Mouse (Mus musculus) cerebellum, adult 8-10 months (tissue): ENCODE measurements around the gene Ppp1r11.

Source experiments
- DNase-seq: peaks from one replicate; pipeline ENCODE4 v3.0.0; 2022

Gene Ppp1r11

DNA sequence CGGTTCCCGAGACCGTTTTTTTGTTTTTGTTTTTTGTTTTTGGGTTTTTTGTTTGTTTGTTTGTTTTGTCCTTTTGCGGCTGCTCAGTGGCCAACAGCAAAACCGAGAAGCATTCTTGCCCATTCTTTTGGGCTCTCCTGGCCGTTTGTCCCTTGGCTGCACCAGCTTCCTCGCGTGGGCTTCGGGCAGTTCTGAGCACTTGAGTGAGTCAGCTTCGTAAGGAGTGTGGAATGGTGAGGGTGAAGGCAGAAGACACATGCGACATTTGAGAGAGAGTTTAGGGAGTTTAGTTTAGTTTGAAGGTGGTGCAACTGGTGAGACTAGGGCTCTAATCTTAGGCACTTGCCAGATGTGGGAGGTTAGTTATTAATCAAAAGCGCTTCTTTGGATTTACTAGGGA, 7.3 kb upstream of the Ppp1r11 start:
- DNase-seq: no peak

DNA sequence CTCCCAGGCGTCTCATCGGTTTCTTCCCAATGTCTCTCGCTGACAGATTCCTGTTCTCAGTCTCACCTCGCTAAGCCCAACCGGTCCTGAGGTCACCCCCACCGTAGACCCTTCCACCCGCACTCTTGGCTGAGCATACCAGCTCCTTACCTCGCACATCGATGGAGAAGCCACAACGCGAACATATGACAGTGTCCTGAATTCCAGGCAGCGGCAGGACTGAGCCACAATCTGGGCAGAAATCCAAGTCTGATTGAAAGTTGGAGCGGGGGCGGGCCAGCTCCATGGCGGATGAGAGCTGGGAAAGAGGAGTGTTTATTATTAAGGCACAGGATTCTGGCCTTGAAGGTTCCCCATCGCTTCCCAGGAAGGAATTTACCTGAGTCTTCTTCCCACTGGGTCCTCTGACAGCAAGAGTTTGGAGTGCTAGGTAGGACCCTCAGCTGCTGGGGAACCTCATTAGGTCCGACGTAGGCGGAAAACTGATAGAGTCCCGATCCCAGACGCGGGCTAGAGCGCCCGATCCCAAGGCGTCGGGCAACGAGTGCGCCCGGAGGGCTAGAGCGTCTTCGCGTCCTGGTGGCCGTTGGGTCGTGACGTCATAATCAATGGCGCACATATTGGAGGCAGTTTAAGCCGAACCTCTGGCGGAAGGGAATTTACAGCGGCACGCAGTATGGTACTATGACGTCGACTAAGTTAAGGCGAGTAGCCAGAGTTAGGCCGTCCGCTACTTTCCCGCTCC, 6.6 kb upstream of the Ppp1r11 start, which contains the start of the genes Znrd1 and Znrd1as:
Gene Znrd1, minus strand, starts transcription at position 561 of the 745 bp plus-strand sequence.
Gene Znrd1as, plus strand, starts transcription at position 594 of the 745 bp plus-strand sequence.
- DNase-seq: peak; percentile 90

DNA sequence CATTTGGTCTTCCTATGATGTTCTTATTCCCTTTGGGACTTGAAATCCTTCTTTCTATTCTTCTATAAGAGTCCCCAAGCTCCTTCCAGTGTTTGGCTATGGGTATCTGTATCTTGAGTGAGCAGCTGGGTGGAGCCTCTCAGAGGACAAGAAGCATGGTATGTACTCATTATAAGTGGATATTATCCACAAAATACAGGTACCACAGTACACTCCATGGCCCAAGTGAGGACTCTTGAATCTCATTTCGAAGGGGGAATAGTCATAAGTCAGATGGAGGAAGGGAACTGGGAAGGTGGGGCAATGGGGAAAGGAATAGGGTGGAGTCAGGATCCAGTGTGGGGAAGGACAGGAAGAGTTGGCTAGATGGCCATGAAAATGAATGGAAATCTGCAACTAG, 1.5 kb upstream of the Ppp1r11 start:
- peak; percentile 13 for DNase-seq

DNA sequence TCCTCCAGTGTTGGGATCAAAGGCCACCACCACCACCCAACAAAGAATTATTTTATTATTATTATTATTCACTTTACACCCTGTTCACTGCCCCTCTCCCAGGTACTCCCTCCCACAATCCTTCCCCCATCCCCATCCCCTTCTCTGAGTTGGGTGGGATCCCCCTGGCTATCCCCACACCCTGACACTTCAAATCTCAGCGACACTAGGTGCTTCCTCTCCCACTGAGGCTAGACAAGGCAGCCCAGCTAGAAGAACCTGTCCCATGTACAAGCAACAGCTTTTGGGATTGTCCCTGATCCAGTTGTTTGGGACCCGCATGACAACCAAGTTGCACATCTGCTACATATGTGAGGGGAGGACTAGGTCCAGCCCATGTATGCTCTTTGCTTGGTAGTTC, 1.1 kb upstream of the Ppp1r11 start:
- peak; percentile 31 for DNase-seq

DNA sequence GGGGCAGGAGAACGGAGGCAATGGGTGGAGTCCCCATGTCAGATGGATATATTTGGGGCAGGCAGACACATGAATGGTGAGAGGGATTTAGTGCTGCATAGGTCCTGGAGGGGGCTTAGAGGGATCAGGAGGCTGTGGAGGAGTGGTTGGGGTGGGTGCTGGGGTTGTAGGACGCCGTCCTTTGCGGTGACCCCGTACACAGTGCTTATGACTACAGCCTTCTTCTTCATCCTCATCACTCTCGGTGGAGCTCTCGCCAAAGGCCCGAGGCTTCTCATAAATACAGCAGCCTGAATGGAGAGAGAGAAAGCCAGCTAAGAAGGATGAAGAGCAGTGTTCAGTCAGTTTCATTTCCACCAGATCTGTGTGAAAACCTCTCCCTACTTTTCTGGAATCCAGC, 2.3 kb downstream of the Ppp1r11 start:
- peak; percentile 23 for DNase-seq

DNA sequence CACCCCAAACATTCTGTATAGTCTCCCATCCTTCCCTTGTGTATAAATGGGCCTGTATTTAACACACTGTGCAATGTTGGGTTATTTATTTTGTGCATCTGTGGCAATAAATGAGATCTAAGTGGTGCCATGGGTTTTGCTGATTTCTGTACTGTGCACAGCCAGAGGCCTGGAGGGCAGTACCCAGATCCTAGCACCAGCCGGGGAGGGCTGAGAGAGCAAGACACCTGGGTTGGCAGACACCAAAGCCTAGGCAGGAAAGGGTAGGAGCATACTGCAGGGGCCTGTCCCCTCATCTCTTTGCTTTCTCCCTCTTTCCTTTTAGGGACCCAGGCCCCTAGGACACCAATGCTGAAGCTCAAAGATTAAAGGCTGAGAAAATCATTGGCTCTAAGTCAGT, 3.3 kb downstream of the Ppp1r11 start:
- DNase-seq: no peak

DNA sequence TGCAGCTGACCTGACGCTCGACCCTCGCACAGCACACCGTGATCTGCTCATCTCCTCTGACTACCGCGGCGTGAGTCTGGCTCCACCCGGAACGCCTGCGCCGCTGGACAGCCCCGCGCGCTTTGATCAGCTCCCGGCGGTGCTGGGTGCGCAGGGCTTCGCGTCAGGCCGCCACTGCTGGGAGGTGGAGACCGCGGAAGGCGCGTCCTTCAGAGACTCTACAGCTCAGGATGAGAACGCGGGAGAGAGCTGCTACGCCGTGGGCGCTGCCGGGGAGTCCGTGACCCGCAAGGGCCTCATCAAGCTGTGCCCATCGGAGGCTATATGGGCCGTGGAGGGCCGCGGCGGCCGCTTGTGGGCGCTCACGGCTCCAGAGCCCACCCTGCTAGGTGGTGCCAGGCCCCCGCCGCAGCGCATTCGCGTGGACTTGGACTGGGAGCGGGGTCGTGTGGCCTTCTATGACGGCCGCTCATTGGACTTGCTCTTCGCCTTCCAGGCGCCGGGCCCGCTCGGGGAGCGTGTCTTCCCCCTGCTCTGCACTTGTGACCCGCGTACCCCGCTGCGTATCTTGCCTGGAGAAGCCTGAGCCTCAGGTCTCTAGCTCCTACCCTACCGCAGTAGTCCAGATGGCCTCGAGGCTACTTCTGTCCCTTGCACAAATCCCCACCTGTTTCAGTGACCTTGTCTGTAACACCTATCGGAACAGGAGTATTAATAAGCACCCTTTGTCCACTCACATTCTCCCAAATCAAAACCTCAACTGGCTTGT, 4.3 kb downstream of the Ppp1r11 start:
- DNase-seq: peak; percentile 61

DNA sequence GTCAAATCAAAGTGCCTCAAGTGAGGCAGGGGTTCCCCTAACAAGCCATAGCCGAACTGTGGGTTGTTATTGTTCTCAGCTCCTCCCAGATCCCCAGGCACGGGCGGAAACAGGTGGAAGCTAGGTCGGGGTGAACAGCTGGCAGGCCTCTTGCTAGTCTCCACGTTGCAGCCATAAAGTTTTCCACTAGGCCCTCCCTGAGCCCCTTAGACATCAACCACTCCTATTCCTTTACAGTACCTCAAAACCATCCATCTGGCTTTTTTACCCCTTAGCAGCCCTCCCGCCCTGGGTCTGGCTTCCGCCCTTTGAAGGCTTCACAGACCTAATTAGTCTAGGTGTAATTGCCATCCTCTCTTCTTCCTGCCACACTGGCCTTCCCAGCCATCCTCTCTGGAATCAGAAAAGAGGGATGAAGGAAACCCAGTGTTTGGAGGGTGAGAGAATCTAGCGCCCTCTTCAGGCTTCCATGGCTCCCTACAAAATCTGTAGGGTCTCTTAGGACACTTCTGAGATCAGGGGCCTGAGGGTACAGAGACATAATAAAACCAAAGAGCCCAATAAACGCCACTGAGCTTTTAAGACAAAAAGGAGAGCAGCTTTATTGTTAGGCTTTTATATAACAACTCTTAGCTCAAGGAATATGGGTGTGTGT, 7.3 kb downstream of the Ppp1r11 start:
- peak; percentile 36 for DNase-seq

DNA sequence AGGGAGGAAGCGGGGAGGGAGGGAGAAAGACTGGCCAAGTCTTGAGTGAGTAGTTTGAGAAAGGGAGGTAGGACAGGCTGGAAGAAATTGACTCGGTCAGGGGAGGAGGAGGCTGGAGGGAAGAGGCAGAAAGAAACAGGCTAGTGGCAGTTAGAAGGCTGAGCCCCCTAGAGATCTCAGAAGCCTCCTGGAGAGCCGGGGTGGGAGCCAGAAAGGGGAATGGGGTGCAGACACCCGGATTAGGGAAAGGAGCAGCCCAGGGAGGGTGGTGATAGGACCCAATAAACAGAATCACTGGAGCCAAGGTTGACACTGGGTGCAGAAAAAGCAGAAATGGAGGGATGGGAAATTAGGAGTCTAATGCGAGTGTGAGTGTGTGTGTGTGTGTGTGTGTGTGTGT, 7.8 kb downstream of the Ppp1r11 start:
- peak; percentile 28 for DNase-seq

DNA sequence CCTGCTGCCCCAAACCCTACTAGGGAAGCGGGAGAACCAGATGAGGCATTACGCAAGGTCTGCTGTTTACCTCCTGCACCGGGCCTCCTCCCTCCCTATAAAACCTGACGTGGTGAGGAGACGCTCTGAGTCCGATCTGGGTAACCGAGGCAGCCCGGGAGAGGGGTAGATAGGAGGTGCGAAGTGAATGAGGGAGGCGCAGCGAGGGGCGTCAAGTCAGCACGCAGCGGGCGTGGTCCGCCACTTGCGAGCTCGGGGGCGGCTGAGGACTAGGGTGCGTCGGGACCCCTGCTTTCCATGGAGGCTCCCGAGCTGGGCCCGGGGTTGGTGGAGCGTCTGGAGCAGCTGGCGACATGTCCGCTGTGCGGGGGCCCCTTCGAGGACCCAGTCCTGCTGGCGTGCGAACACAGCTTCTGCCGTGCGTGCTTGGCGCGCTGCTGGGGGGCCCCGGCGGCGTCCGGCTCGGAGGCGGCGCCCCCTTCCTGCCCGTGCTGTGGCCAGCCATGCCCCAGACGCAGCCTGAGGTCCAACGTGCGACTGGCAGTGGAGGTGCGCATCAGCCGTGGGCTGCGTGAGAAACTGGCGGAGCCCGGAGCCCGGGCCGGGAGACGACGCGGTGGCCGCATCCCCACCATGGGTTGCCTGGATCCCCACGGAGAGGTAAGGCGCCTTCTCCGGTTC, 8.6 kb downstream of the Ppp1r11 start, which contains the start of gene Rnf39:
Gene Rnf39, plus strand, starts transcription at position 128 of the 681 bp plus-strand sequence.
- peak; percentile 59 for DNase-seq

DNA sequence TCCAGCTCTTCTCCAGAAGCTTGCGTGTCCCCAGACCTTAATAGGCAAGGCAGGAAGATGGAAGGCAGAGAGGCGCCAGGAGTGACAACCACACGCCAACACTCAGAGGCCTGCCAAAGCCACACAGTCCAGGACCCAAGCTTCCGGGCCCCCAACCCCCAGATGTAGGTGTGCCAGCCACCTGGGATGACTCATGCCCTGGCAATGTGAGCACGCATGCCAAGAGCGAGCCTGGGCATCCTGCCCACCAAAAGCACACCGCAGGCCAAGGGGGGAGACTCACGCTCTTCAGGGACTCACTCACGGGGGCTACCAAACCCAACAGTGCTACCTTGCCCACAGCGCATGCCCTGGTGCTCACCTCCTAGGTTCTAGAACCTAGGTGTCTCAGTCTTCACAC, 9.2 kb downstream of the Ppp1r11 start:
- DNase-seq: peak; percentile 82

DNA sequence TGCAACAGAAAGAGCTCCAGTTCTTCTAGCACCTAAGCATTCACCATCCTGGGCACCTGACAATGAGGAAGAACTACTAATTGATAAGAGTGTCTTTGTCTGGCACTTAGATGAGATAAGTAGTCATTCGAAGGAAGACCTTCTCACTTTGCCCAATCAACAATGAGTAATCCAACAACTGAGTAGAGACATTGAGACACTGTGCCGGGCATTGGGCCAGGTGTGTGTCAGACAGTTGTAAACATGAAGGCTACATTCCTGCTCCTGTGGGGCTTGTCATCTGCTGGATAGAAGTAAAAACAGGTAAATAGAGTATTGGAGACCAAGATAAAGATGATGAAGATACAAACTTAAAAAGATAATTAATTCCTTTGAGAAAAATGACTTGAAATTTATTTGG, 13.5 kb downstream of the Ppp1r11 start:
- no peak for DNase-seq

DNA sequence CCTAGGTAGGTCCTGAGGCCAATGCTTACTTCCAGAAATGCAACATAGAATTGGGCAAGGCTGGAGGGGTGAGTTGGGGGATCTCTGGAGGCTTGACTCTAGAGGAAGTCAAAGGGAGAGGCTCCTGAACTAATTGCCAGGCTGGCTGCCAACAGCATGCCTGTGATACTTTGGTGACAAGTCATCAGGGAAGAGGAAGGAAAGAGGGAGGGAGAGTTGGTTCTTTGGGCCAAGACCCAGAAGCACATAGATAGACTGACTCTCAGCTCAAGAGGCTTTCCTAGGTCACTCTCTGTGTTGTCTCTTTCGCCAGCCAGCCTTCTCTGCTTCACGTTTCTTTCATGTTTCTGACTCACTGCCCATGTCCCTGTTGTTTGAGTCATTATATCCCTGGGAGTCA, 19.7 kb downstream of the Ppp1r11 start:
- no peak for DNase-seq

DNA sequence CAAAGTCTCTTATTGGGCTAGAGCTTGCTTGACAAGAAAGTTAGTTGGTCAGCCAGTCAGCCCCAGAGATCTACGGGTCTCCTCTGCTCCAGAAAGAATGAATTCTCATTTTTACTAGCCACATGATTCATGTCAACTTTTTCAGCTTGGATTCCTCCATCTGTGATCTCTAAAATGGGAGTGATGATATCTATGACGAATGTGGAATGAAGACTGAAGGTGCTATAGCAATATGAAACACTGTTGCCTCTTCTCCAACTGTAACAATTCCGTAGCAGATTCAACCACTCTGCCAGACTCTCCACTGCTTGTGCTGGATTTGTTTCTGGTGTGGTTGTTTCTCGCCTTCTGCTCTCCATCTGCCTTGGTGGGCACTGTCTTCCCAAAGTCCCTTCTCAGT, 20.4 kb downstream of the Ppp1r11 start:
- no peak for DNase-seq

DNA sequence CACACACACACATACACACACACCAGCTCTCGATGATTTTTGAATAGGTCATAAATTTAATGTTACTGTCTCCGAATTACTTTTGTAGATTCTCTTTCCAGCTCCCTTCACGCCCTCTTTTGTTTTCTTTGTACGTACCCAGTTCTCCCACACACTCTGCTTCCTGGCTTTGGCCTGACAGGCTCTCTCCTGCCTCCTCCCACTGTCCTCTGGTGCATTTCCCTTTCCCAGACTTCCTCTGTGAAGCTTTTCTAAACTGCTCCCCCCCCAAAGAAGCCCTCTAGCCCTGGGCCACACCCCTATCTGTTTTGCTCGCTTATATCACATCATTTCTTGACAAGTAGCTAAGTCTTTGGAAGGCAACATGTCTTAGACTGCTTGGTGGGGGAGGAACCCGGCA, 21.3 kb downstream of the Ppp1r11 start:
- DNase-seq: no peak

DNA sequence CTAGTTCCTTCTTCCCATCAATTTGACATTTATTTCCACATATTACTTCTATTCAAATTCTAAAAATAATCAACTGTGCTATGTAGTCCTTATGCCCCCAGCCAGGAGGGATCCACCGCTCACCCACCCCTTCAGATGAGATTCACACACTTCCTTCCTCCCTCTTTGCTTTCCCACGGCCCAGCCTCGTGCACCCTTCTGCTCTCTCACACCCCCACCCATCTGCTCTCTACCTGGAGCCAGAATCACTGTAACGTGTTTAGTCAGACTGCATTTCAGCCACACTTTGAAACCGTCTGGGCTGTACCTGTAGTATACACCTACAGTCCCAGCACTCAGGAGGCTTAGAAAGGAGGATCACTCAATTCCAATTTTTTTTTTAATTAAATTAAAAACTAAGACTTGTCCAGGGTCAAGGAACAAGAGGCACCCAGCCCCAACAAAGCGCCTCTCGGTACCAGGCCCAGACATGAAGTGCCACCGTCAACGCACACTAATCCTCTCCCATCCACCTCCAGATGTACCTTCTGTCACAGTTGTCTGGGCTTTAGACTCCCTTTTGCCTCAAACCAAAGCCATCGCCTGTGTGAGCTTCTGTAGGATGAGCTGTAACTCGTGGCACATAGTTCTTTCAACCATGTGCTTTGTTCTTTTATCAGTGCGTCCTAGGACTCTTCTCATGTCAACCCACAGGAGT, 22.2 kb downstream of the Ppp1r11 start:
- no peak for DNase-seq

DNA sequence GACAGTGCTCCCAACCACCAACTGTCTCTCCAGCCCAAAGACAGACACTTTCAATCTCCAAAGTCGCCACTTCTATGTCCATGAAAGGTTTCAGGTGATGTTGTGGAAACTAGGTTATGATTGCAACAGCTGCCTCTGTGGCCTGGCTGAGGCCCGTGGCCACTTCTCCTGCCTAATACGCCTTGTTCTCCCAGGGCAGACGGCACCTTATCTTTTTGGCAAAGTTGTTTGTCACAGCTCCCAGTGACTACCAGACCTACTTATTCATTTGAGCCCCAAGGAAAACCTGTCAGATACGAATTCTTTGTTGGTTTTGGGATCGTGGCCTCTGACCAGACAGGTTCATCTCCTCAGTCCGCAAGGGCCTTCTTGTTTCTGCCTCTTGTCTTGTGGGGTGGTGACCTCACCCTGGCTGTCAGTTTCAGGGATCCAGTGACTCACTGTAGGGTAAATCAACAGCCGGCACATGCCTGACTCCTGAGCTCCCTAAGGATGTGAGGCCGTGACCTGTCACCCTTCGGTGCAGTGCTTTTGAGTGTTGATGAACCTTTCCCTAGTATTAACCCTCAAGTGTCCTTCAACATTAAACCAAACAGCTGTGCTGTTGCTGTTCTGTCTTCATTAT, 23.9 kb downstream of the Ppp1r11 start:
- DNase-seq: no peak

DNA sequence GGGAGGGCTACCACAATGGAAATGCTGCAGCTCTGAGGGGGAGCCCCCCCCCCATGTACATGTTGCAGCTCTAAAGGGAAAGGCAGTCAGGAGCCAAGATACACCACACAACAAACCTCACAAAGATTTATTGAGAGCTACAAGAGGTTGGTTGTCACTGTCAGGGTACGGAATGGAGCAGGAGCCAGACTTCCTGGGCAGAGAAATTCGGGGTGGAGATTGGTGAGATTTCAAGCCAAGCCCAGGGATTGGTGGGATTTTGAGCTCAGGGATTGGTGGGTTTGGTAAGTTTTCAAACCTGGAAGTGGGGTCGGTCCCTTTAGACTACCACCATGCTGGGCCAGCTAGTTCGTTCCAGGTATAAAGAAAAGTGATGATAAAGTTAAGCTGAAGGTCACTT, 28.1 kb downstream of the Ppp1r11 start:
- DNase-seq: no peak

DNA sequence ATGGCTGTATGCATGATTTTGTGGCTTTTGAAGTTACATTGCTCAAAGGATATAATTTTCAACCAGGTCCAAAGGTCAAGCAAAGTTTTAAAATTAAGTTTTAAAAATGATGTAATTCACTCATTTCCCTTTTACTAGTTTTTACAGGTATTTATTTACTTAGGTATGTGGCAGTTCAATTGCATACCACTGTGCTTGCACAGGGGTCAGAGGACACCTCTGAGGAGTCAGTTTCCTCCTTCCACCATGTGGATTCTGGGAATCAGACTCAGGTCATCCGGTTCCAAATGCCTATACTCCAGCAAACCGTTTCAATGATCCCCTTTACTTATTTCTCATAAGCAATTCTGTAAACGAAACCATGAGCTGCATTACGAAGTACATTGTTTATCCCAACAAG, 28.8 kb downstream of the Ppp1r11 start:
- DNase-seq: no peak

DNA sequence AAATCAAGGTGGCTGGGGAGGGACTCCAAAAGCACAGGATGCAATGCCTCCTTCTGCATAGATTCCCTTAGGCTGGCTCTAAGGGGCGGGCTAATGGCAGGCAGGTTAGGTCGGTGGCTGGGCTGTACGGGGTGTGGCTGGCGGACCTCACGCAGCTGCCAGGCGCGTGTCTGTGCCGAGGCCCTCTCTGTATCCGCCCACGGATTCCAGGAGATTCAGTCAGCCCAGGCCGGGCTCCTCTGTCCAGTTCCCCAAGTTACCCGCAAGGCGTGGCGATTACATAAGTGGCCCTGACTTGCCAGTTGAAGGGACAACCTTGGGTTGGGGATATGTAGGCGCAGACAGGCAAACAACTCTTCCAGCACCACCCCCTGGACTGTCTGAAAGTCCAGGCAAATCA, 31.3 kb downstream of the Ppp1r11 start:
- no peak for DNase-seq

DNA sequence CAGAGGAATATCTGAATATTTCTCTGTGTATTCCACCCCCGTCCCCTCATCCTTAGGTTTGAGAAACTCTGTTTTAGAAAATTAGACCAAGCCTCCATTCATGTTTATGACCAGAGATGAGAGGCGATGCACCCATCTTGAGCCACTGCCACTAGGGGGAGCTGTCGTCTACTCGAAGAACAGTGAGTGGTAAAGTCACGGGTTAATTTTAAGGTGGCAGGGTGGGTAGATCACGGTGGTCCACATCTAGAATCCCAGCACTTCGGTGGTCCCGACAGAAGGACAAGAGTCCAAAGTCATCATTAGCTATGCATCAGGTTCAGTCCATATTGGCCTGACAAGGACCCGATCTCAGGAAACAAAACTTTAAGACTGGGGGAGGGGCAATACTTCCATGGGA, 36.5 kb downstream of the Ppp1r11 start:
- DNase-seq: peak; percentile 45

DNA sequence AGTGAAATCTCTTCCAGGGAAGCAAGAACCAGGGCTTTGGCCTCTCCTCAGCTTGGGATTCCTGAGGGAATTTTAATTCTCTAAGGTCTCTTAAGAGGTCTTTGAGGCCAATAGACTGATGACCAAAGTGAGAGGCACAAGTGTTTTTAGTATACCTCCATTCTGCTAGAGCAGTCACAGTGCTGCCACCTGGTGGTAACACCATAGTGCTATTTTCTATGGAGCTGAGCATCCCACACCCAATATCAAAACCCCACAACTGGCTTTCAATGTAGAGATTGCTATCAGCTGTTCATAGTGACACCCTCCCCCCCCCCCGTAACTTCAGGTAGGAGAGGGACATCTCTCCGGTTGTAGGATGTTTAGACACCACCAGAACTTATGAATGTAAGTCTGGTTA, 37.4 kb downstream of the Ppp1r11 start:
- peak; percentile 65 for DNase-seq
